Mouse (Mus musculus): ENCODE data around the gene Eps15. TPM values are rescaled to one million over a fixed set of nuclear protein-coding genes. Genes with fewer than 3 reads are reported as not detected.
A peak's percentile ranks its signal among the peaks of the same experiment; 100 is the strongest.

Eps15 gene
- polyA plus RNA-seq, 1 experiment from 2014 or later = 35.7 TPM

GRCm38 (mm10) chr4:109262068-109262467 is 18.0 kb upstream of the Eps15 start:
- Histone ChIP-seq H3K27ac (ENCODE audit: low read length) (no peak overlapping the region), H3K4me3 (ENCODE audit: low read depth, low read length) (no peak overlapping the region), H3K9me3 (replicated peaks; ENCODE audit: control insufficient read depth, low read length) (no peaks in the 10 kb centered on the region), H3K9ac (ENCODE audit: low read depth, low read length) (no peak overlapping the region), H3K27me3 (ENCODE audit: control insufficient read depth, insufficient read depth, low read depth, low read length) (no peaks in the 10 kb centered on the region), H3K36me3 (ENCODE audit: control insufficient read depth, insufficient read depth) (no peaks in the 10 kb centered on the region), H3K4me1 (ENCODE audit: control insufficient read depth, low read depth, low read length) (no peaks in the 10 kb centered on the region; the same call in 1 of the 2 replicates), H3K4me2 (ENCODE audit: low read depth, low read length) (no peak overlapping the region)
- WGBS (ENCODE audit: insufficient replicate concordance) = 58% methylated on average over 6 of the region's 6 CpGs
- ATAC-seq (ENCODE audit: low read depth) = peak; percentile 24; the same call in 1 of the 2 replicates

GRCm38 (mm10) chr4:109266056-109266455 is 14.0 kb upstream of the Eps15 start:
- H3K4me3 ChIP-seq (ENCODE audit: low read depth, low read length) = no peak overlapping the region
- H3K9ac ChIP-seq (ENCODE audit: low read depth, low read length) = no peak overlapping the region
- no peak overlapping the region for H3K4me2 ChIP-seq (ENCODE audit: low read depth, low read length)
- no peak for ATAC-seq (ENCODE audit: low read depth)
- no peaks in the 10 kb centered on the region for H3K27me3 ChIP-seq (ENCODE audit: control insufficient read depth, insufficient read depth, low read depth, low read length)
- H3K9me3 ChIP-seq (replicated peaks; ENCODE audit: control insufficient read depth, low read length) = no peaks in the 10 kb centered on the region
- no peaks in the 10 kb centered on the region for H3K4me1 ChIP-seq (ENCODE audit: control insufficient read depth, low read depth, low read length)
- H3K27ac ChIP-seq (ENCODE audit: low read length) = no peak overlapping the region
- no peaks in the 10 kb centered on the region for H3K36me3 ChIP-seq (ENCODE audit: control insufficient read depth, insufficient read depth)
- 76% methylated on average over 3 of the region's 3 CpGs for WGBS (ENCODE audit: insufficient replicate concordance)

- Histone ChIP-seq H3K9ac (ENCODE audit: low read depth, low read length) (no peak overlapping the region), H3K4me1 (ENCODE audit: control insufficient read depth, low read depth, low read length) (no peaks in the 10 kb centered on the region), H3K36me3 (ENCODE audit: control insufficient read depth, insufficient read depth) (no peaks in the 10 kb centered on the region), H3K27me3 (ENCODE audit: control insufficient read depth, insufficient read depth, low read depth, low read length) (no peaks in the 10 kb centered on the region), H3K27ac (ENCODE audit: low read length) (no peak overlapping the region), H3K9me3 (replicated peaks; ENCODE audit: control insufficient read depth, low read length) (no peaks in the 10 kb centered on the region), H3K4me2 (ENCODE audit: low read depth, low read length) (no peak overlapping the region), H3K4me3 (ENCODE audit: low read depth, low read length) (no peak overlapping the region)
- 71% methylated on average over 2 of the region's 2 CpGs for WGBS (ENCODE audit: insufficient replicate concordance)
- no peak for ATAC-seq (ENCODE audit: low read depth)
Measured at GRCm38 (mm10) chr4:109266744-109267143, 13.3 kb upstream of the Eps15 start.

- Histone ChIP-seq H3K4me2 (ENCODE audit: low read depth, low read length) (no peak overlapping the region), H3K27ac (ENCODE audit: low read length) (no peak overlapping the region), H3K4me3 (ENCODE audit: low read depth, low read length) (no peak overlapping the region), H3K9ac (ENCODE audit: low read depth, low read length) (no peak overlapping the region), H3K4me1 (ENCODE audit: control insufficient read depth, low read depth, low read length) (no peaks in the 10 kb centered on the region), H3K27me3 (ENCODE audit: control insufficient read depth, insufficient read depth, low read depth, low read length) (no peaks in the 10 kb centered on the region), H3K9me3 (replicated peaks; ENCODE audit: control insufficient read depth, low read length) (no peaks in the 10 kb centered on the region), H3K36me3 (ENCODE audit: control insufficient read depth, insufficient read depth) (no peaks in the 10 kb centered on the region)
- WGBS (ENCODE audit: insufficient replicate concordance) = 65% methylated on average over 3 of the region's 3 CpGs
- ATAC-seq (ENCODE audit: low read depth) = no peak
Measured at GRCm38 (mm10) chr4:109267452-109267851, 12.6 kb upstream of the Eps15 start.

GRCm38 (mm10) chr4:109268903-109269302 is 11.2 kb upstream of the Eps15 start:
- H3K9ac ChIP-seq (ENCODE audit: low read depth, low read length) = no peak overlapping the region
- no peaks in the 10 kb centered on the region for H3K27me3 ChIP-seq (ENCODE audit: control insufficient read depth, insufficient read depth, low read depth, low read length)
- H3K4me2 ChIP-seq (ENCODE audit: low read depth, low read length) = no peak overlapping the region
- WGBS (ENCODE audit: insufficient replicate concordance) = 52% methylated on average over 3 of the region's 3 CpGs
- no peak overlapping the region for H3K4me3 ChIP-seq (ENCODE audit: low read depth, low read length)
- ATAC-seq (ENCODE audit: low read depth) = no peak
- H3K36me3 ChIP-seq (ENCODE audit: control insufficient read depth, insufficient read depth) = no peaks in the 10 kb centered on the region
- no peaks in the 10 kb centered on the region for H3K4me1 ChIP-seq (ENCODE audit: control insufficient read depth, low read depth, low read length)
- H3K27ac ChIP-seq (ENCODE audit: low read length) = no peak overlapping the region
- no peaks in the 10 kb centered on the region for H3K9me3 ChIP-seq (replicated peaks; ENCODE audit: control insufficient read depth, low read length)

- Histone ChIP-seq H3K4me3 (ENCODE audit: low read depth, low read length) (no peak overlapping the region), H3K9ac (ENCODE audit: low read depth, low read length) (no peak overlapping the region), H3K36me3 (ENCODE audit: control insufficient read depth, insufficient read depth) (no peaks in the 10 kb centered on the region), H3K4me2 (ENCODE audit: low read depth, low read length) (no peak overlapping the region), H3K27me3 (ENCODE audit: control insufficient read depth, insufficient read depth, low read depth, low read length) (no peaks in the 10 kb centered on the region), H3K4me1 (ENCODE audit: control insufficient read depth, low read depth, low read length) (no peaks in the 10 kb centered on the region), H3K9me3 (replicated peaks; ENCODE audit: control insufficient read depth, low read length) (no peaks in the 10 kb centered on the region), H3K27ac (ENCODE audit: low read length) (no peak overlapping the region)
- ATAC-seq (ENCODE audit: low read depth) = no peak
- WGBS (ENCODE audit: insufficient replicate concordance) = 53% methylated on average over 4 of the region's 4 CpGs
Measured at GRCm38 (mm10) chr4:109271803-109272202, 8.3 kb upstream of the Eps15 start.

GRCm38 (mm10) chr4:109273586-109274240 is 6.4 kb upstream of the Eps15 start:
- no peak overlapping the region for H3K27ac ChIP-seq (ENCODE audit: low read length)
- H3K4me3 ChIP-seq (ENCODE audit: low read depth, low read length) = no peak overlapping the region
- H3K36me3 ChIP-seq (ENCODE audit: control insufficient read depth, insufficient read depth) = no peaks in the 10 kb centered on the region
- 82% methylated on average over 2 of the region's 2 CpGs for whole genome bisulfite sequencing (ENCODE audit: insufficient replicate concordance)
- H3K4me1 ChIP-seq (ENCODE audit: control insufficient read depth, low read depth, low read length) = no peaks in the 10 kb centered on the region
- no peaks in the 10 kb centered on the region for H3K27me3 ChIP-seq (ENCODE audit: control insufficient read depth, insufficient read depth, low read depth, low read length)
- no peaks in the 10 kb centered on the region for H3K9me3 ChIP-seq (replicated peaks; ENCODE audit: control insufficient read depth, low read length)
- no peak overlapping the region for H3K9ac ChIP-seq (ENCODE audit: low read depth, low read length)
- H3K4me2 ChIP-seq (ENCODE audit: low read depth, low read length) = no peak overlapping the region
- ATAC-seq (ENCODE audit: low read depth) = no peak

- H3K4me2 ChIP-seq (ENCODE audit: low read depth, low read length) = peak overlapping the region; percentile 81
- H3K9ac ChIP-seq (ENCODE audit: low read depth, low read length) = peak overlapping the region; percentile 98
- H3K4me3 ChIP-seq (ENCODE audit: low read depth, low read length) = peak overlapping the region; percentile 96
- no peaks in the 10 kb centered on the region for H3K27me3 ChIP-seq (ENCODE audit: control insufficient read depth, insufficient read depth, low read depth, low read length)
- H3K9me3 ChIP-seq (replicated peaks; ENCODE audit: control insufficient read depth, low read length) = no peaks in the 10 kb centered on the region
- ATAC-seq (ENCODE audit: low read depth) = peak; percentile 75
- H3K27ac ChIP-seq (ENCODE audit: low read length) = peak overlapping the region; percentile 93
- WGBS (ENCODE audit: insufficient replicate concordance) = 0% methylated on average over 47 of the region's 85 CpGs
- H3K4me1 ChIP-seq (ENCODE audit: control insufficient read depth, low read depth, low read length) = peaks cover 21% of the 10 kb centered on the region
- no peaks in the 10 kb centered on the region for H3K36me3 ChIP-seq (ENCODE audit: control insufficient read depth, insufficient read depth)
Measured at GRCm38 (mm10) chr4:109280459-109281160, 542 bp downstream of the Eps15 start.

GRCm38 (mm10) chr4:109281161-109281560 is 1.1 kb downstream of the Eps15 start:
- no peak for ATAC-seq (ENCODE audit: low read depth)
- H3K4me1 ChIP-seq (ENCODE audit: control insufficient read depth, low read depth, low read length) = peaks cover 21% of the 10 kb centered on the region
- 9% methylated on average over 4 of the region's 4 CpGs for WGBS (ENCODE audit: insufficient replicate concordance)

More at GRCm38 (mm10) chr4:109281161-109281560, 1.1 kb downstream of the Eps15 start:
- Histone ChIP-seq H3K27me3 (ENCODE audit: control insufficient read depth, insufficient read depth, low read depth, low read length) (no peaks in the 10 kb centered on the region), H3K4me3 (ENCODE audit: low read depth, low read length) (peak overlapping the region; percentile 96), H3K9me3 (replicated peaks; ENCODE audit: control insufficient read depth, low read length) (no peaks in the 10 kb centered on the region), H3K27ac (ENCODE audit: low read length) (peak overlapping the region; percentile 93), H3K9ac (ENCODE audit: low read depth, low read length) (peak overlapping the region; percentile 98), H3K4me2 (ENCODE audit: low read depth, low read length) (peak overlapping the region; percentile 81), H3K36me3 (ENCODE audit: control insufficient read depth, insufficient read depth) (no peaks in the 10 kb centered on the region)

All from liver, embryonic 16.5 days (tissue).